Mouse (Mus musculus) liver, adult (tissue): ENCODE results near the gene Gm13693.
"Not testable (repeated sequence)": the region's sequence is repeated elsewhere in the genome, so short reads cannot be mapped to it uniquely, and the experiment has no call there.

Source experiments
- GATA4 ChIP-seq: IDR thresholded peaks from 2 replicates; pipeline ENCODE4 v1.6.1; 2014; ENCODE audit warnings: mild to moderate bottlenecking, low read length; ENCODE audit not compliant: insufficient replicate concordance

Gene Gm13693

GRCm38 (mm10) chr2:83961203-83961602, at the start of gene Gm13693:
Gene Gm13693 (plus strand): TSS chr2:83961503.
- TF ChIP-seq GATA4, result not testable (repeated sequence)

- no peak for TF ChIP-seq GATA4
Measured at GRCm38 (mm10) chr2:83929478-83930088, 31.7 kb upstream of the Gm13693 start.

GRCm38 (mm10) chr2:83940931-83941361, 20.4 kb upstream of the Gm13693 start, which contains the start of gene Zswim2:
Gene Zswim2 (minus strand): TSS chr2:83941228.
- no peak for TF ChIP-seq GATA4

GRCm38 (mm10) chr2:83941378-83941777, 19.9 kb upstream of the Gm13693 start:
- no peak for TF ChIP-seq GATA4

- TF ChIP-seq GATA4, result no peak
Measured at GRCm38 (mm10) chr2:83941792-83942191, 19.5 kb upstream of the Gm13693 start.

GRCm38 (mm10) chr2:83955393-83955792, 5.9 kb upstream of the Gm13693 start, which contains the start of gene Gm13698:
Gene Gm13698 (plus strand): TSS chr2:83955693.
- TF ChIP-seq GATA4, result not testable (repeated sequence)

GRCm38 (mm10) chr2:83967013-83967412, 5.7 kb downstream of the Gm13693 start, which contains the start of gene Gm13695:
Gene Gm13695 (plus strand): TSS chr2:83967313.
- TF ChIP-seq GATA4, result not testable (repeated sequence)

GRCm38 (mm10) chr2:83972823-83973222, 11.5 kb downstream of the Gm13693 start, which contains the start of gene Gm13696:
Gene Gm13696 (plus strand): TSS chr2:83973123.
- not testable (repeated sequence) for TF ChIP-seq GATA4

- not testable (repeated sequence) for TF ChIP-seq GATA4
Measured at GRCm38 (mm10) chr2:83978633-83979032, 17.3 kb downstream of the Gm13693 start, which contains the start of gene Gm13694. Gene Gm13694 (plus strand): TSS chr2:83978933.

- not testable (repeated sequence) for TF ChIP-seq GATA4
Measured at GRCm38 (mm10) chr2:83984443-83984842, 23.1 kb downstream of the Gm13693 start, which contains the start of gene Gm13697. Gene Gm13697 (plus strand): TSS chr2:83984743.

- TF ChIP-seq GATA4, result not testable (repeated sequence)
Measured at GRCm38 (mm10) chr2:83990253-83990652, 28.9 kb downstream of the Gm13693 start, which contains the start of gene Gm13691. Gene Gm13691 (plus strand): TSS chr2:83990553.

- TF ChIP-seq GATA4, result no peak
Measured at GRCm38 (mm10) chr2:84008913-84009312, 47.6 kb downstream of the Gm13693 start.

- no peak for TF ChIP-seq GATA4
Measured at GRCm38 (mm10) chr2:84009818-84010217, 48.5 kb downstream of the Gm13693 start.
